Mouse (Mus musculus) olfactory bulb, adult 2 months (tissue): ENCODE measurements around the gene Zdhhc3. TPM values are rescaled to one million over a fixed set of nuclear protein-coding genes. Genes with fewer than 3 reads are reported as not detected.

Experiments used
- H3K27ac ChIP-seq: fragments of 200-500 bp; 2 replicates; pipeline ENCODE4 v1.5.1; 2012; ENCODE audit warnings: low read depth, low read length; ENCODE audit not compliant: insufficient read depth
- H3K4me1 ChIP-seq: fragments of 200-500 bp; 2 replicates; pipeline ENCODE4 v1.6.1; 2012; ENCODE audit warnings: low read length; ENCODE audit not compliant: control insufficient read depth, insufficient read depth
- H3K4me3 ChIP-seq: fragments of 200-500 bp; 2 replicates; pipeline ENCODE4 v1.5.1; 2012; ENCODE audit warnings: mild to moderate bottlenecking, low read depth, low read length, moderate library complexity; ENCODE audit not compliant: insufficient read depth
- CTCF ChIP-seq: fragments of 200-500 bp; IDR thresholded peaks from 2 replicates; pipeline ENCODE4 v1.5.1; 2012; ENCODE audit warnings: low read depth, mild to moderate bottlenecking, low read length, moderate library complexity; ENCODE audit not compliant: insufficient read depth
- POLR2A ChIP-seq: fragments of 200-500 bp; IDR thresholded peaks from 2 replicates; pipeline ENCODE4 v1.6.1; 2012; ENCODE audit warnings: mild to moderate bottlenecking, low read depth, low read length, moderate library complexity; ENCODE audit not compliant: insufficient read depth
- WGBS: fragments of 180-500 bp; shearing (Covaris S2); methylation state at CpG from one replicate; pipeline ENCODE4 v1.1.7; 2018; 5-methylcytosine and 5-hydroxymethylcytosine counted together
- polyA plus RNA-seq: library from polyadenylated mRNA; stranded (reverse); fragments of >200 nt; gene quantifications from 2 replicates; pipeline ENCODE4 v1.2.4, GENCODE M21; 2012; ENCODE audit warnings: low replicate concordance; ENCODE audit not compliant: missing spikeins, insufficient read depth, insufficient read length

Gene Zdhhc3
- polyA plus RNA-seq, 1 experiment: not detected

GRCm38 (mm10) chr9:123123571-123124412 is 10.8 kb upstream of the Zdhhc3 start:
- Histone ChIP-seq H3K4me3 (no peak overlapping the region), H3K27ac (no peak overlapping the region), H3K4me1 (no peaks in the 10 kb centered on the region)
- WGBS: 83% methylated on average over 6 of the region's 6 CpGs
- TF ChIP-seq CTCF: no peak
- TF ChIP-seq POLR2A: no peak

- WGBS: 69% methylated on average over 3 of the region's 3 CpGs
- Histone ChIP-seq H3K27ac (no peak overlapping the region), H3K4me3 (no peak overlapping the region), H3K4me1 (no peaks in the 10 kb centered on the region)
- TF ChIP-seq CTCF: no peak
- no peak for TF ChIP-seq POLR2A
Observed at GRCm38 (mm10) chr9:123123017-123123416, 10.0 kb upstream of the Zdhhc3 start.

- no peak overlapping the region for H3K27ac ChIP-seq
- peaks cover 3% of the 10 kb centered on the region; the same call in 1 of the 2 replicates for H3K4me1 ChIP-seq
- no peak overlapping the region for H3K4me3 ChIP-seq
- 95% methylated on average over 1 of the region's 1 CpGs for WGBS
- TF ChIP-seq CTCF (no peak), POLR2A (no peak)
Observed at GRCm38 (mm10) chr9:123115566-123115965, 2.6 kb upstream of the Zdhhc3 start.

GRCm38 (mm10) chr9:123113931-123114330 is 926 bp upstream of the Zdhhc3 start:
- WGBS: 46% methylated on average over 6 of the region's 6 CpGs
- Histone ChIP-seq H3K4me1 (peaks cover 3% of the 10 kb centered on the region; the same call in 1 of the 2 replicates), H3K4me3 (peak overlapping the region; percentile 93), H3K27ac (no peak overlapping the region)
- TF ChIP-seq POLR2A (no peak), CTCF (no peak)

DNA sequence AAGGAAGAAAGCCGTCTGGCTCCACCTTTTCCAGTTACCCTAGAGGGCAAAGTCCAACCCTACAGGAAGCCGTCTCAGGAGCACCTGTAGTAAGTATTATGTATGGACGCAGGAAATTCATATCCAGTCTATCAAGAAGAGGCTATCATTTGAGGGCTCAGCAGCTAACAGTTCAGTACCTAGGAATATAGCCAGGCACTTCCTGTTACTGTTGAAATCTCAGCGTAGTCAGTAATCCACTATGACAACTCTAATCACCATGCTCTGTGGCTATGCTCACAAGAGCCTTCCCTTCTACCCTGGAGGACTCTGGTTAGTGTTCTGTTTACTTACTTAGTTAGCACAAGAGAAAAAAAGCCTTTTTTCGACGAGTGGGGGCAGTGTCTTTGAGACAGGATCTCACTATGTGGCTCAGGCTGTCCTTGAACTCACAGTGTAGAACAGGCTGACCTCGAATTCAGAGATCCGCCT is 1.2 kb downstream of the Zdhhc3 start:
- TF ChIP-seq CTCF (no peak), POLR2A (no peak)
- WGBS: 63% methylated on average over 8 of the region's 8 CpGs
- H3K4me3 ChIP-seq: no peak overlapping the region

GRCm38 (mm10) chr9:123109188-123109587 is 3.8 kb downstream of the Zdhhc3 start:
- WGBS: 90% methylated on average over 7 of the region's 7 CpGs
- Histone ChIP-seq H3K4me1 (peaks cover 3% of the 10 kb centered on the region; the same call in 1 of the 2 replicates), H3K4me3 (no peak overlapping the region), H3K27ac (no peak overlapping the region)
- TF ChIP-seq CTCF: no peak

More for the DNA sequence above, 1.2 kb downstream of the Zdhhc3 start:
- H3K27ac ChIP-seq: no peak overlapping the region
- peaks cover 3% of the 10 kb centered on the region; the same call in 1 of the 2 replicates for H3K4me1 ChIP-seq

GRCm38 (mm10) chr9:123107186-123107585 is 5.8 kb downstream of the Zdhhc3 start:
- 91% methylated on average over 4 of the region's 4 CpGs for WGBS
- TF ChIP-seq POLR2A (no peak), CTCF (no peak)
- Histone ChIP-seq H3K27ac (no peak overlapping the region), H3K4me3 (no peak overlapping the region), H3K4me1 (no peaks in the 10 kb centered on the region)

DNA sequence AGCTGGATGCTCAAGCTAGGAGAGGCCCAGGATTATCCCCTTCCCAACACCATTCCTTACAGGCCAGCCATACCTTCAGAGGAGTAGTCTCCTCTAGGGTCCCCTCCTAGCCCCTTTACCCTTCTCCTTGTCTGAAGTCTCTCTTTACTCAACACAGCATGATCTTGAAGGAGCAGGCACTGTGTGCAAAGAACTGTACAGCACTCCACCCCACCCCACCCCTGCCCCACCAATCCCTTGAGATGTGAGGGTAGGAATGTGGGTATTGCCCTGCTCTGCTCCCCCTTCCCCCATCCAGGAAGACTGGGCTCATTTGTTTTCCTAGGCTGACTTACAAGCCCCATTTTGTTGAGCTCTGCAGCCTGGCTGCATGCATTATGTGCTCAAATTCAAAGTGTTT is 8.6 kb downstream of the Zdhhc3 start:
- TF ChIP-seq CTCF (no peak), POLR2A (no peak)
- H3K4me1 ChIP-seq: no peaks in the 10 kb centered on the region
- no peak overlapping the region for H3K4me3 ChIP-seq
- H3K27ac ChIP-seq: no peak overlapping the region

DNA sequence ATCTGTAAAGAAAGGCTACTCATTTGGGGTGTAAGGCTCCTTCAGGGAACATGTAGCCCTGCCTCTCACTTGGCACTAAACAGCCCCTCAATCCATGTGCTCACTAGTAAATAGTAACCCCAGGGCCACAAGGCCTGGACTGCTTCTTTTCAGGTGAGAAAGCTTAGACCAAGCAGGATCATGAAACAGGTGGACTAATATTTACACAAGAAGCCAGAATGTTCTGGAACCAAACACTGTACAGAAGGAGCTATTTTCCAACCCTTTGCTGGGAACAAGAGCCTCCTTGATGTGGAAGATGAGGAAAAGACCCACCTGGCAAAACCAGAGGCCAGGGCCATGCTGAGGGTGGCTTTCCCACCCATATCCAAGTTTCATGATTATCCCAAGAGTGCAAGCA is 9.6 kb downstream of the Zdhhc3 start:
- no peak for TF ChIP-seq POLR2A
- TF ChIP-seq CTCF: no peak
- no peak overlapping the region for H3K27ac ChIP-seq
- no peak overlapping the region for H3K4me3 ChIP-seq
- H3K4me1 ChIP-seq: no peaks in the 10 kb centered on the region
